Mouse (Mus musculus): ENCODE measurements around the gene Scube1.
A peak's percentile ranks its signal among the peaks of the same experiment; 100 is the strongest.

Gene Scube1

GRCm38 (mm10) chr15:83724886-83725269 lies at the start of gene Scube1:
TSS of gene Scube1 (minus strand) at chr15:83725021.
- peak; percentile 77 to 84 for DNase-seq (ENCODE audit: low spot score in 2 of 2)

GRCm38 (mm10) chr15:83772953-83773352 lies 48.1 kb upstream of the Scube1 start:
- no peak for DNase-seq (ENCODE audit: low spot score in 2 of 2)

GRCm38 (mm10) chr15:83772460-83772859 lies 47.6 kb upstream of the Scube1 start:
- no peak for DNase-seq (ENCODE audit: low spot score in 2 of 2)

- no peak for DNase-seq (ENCODE audit: low spot score in 2 of 2)
Measured at GRCm38 (mm10) chr15:83771346-83772053, 46.7 kb upstream of the Scube1 start.

GRCm38 (mm10) chr15:83765388-83766029 lies 40.7 kb upstream of the Scube1 start:
- DNase-seq (ENCODE audit: low spot score in 2 of 2) = no peak

GRCm38 (mm10) chr15:83761512-83761911 lies 36.7 kb upstream of the Scube1 start:
- DNase-seq (ENCODE audit: low spot score in 2 of 2) = no peak

- DNase-seq (ENCODE audit: low spot score in 2 of 2) = peak in 1 of 2 experiments; percentile 13
Measured at GRCm38 (mm10) chr15:83760683-83761082, 35.9 kb upstream of the Scube1 start.

- no peak for DNase-seq (ENCODE audit: low spot score in 2 of 2)
Measured at GRCm38 (mm10) chr15:83758958-83759357, 34.1 kb upstream of the Scube1 start.

GRCm38 (mm10) chr15:83756742-83757141 lies 31.9 kb upstream of the Scube1 start:
- no peak for DNase-seq (ENCODE audit: low spot score in 2 of 2)

GRCm38 (mm10) chr15:83749436-83749835 lies 24.6 kb upstream of the Scube1 start:
- DNase-seq (ENCODE audit: low spot score in 2 of 2) = no peak

- DNase-seq (ENCODE audit: low spot score in 2 of 2) = no peak
Measured at GRCm38 (mm10) chr15:83748986-83749385, 24.2 kb upstream of the Scube1 start.

- no peak for DNase-seq (ENCODE audit: low spot score in 2 of 2)
Measured at GRCm38 (mm10) chr15:83746311-83746710, 21.5 kb upstream of the Scube1 start.

- DNase-seq (ENCODE audit: low spot score in 2 of 2) = no peak
Measured at GRCm38 (mm10) chr15:83742018-83742417, 17.2 kb upstream of the Scube1 start.

- no peak for DNase-seq (ENCODE audit: low spot score in 2 of 2)
Measured at GRCm38 (mm10) chr15:83740676-83741422, 16.0 kb upstream of the Scube1 start.

- DNase-seq (ENCODE audit: low spot score in 2 of 2) = peak; percentile 15 to 40
Measured at GRCm38 (mm10) chr15:83727626-83728025, 2.8 kb upstream of the Scube1 start.

GRCm38 (mm10) chr15:83726741-83727140 lies 1.9 kb upstream of the Scube1 start:
- DNase-seq (ENCODE audit: low spot score in 2 of 2) = no peak

- no peak for DNase-seq (ENCODE audit: low spot score in 2 of 2)
Measured at GRCm38 (mm10) chr15:83725556-83726200, 857 bp upstream of the Scube1 start.

- peak in 1 of 2 experiments; percentile 15 for DNase-seq (ENCODE audit: low spot score in 2 of 2)
Measured at GRCm38 (mm10) chr15:83724160-83724885, 498 bp downstream of the Scube1 start.

GRCm38 (mm10) chr15:83715582-83716228 lies 9.1 kb downstream of the Scube1 start:
- DNase-seq (ENCODE audit: low spot score in 2 of 2) = no peak

- DNase-seq (ENCODE audit: low spot score in 2 of 2) = no peak
Measured at GRCm38 (mm10) chr15:83712798-83713197, 12.0 kb downstream of the Scube1 start.

GRCm38 (mm10) chr15:83712361-83712760 lies 12.5 kb downstream of the Scube1 start:
- DNase-seq (ENCODE audit: low spot score in 2 of 2) = no peak

All from urinary bladder, adult 18-20 months (tissue).